Mouse (Mus musculus): Measurements from ENCODE around the gene Mtch1. TPM values are rescaled to one million over a fixed set of nuclear protein-coding genes. Genes with fewer than 3 reads are reported as not detected.
"Not testable (repeated sequence)": the region's sequence is repeated elsewhere in the genome, so short reads cannot be mapped to it uniquely, and the experiment has no call there.

Mtch1 gene
- polyA plus RNA-seq, 1 experiment = 741 TPM

GRCm38 (mm10) chr17:29358928-29359327, 11.2 kb upstream of the Mtch1 start:
- H3K27me3 ChIP-seq (ENCODE audit: control insufficient read depth, insufficient read depth, insufficient read length) = no peaks in the 10 kb centered on the region
- no peaks in the 10 kb centered on the region for H3K79me2 ChIP-seq (ENCODE audit: control insufficient read depth, insufficient read depth)
- no peak overlapping the region for H3K4me2 ChIP-seq (ENCODE audit: low read depth)
- TF ChIP-seq MYOD1 (IDR thresholded peaks at IDR 0.05; ENCODE audit: control insufficient read depth in 1 of 3, insufficient read length in 2 of 3, low read depth in 2 of 3) = no peak
- no peak for TF ChIP-seq MAX (IDR thresholded peaks at IDR 0.05; ENCODE audit: low read depth)
- TF ChIP-seq POLR2A (IDR thresholded peaks at IDR 0.05; ENCODE audit: insufficient read length, low read depth) = no peak
- TF ChIP-seq TCF12 (IDR thresholded peaks at IDR 0.05; ENCODE audit: insufficient read depth, poor library complexity, severe bottlenecking) = no peak
- TF ChIP-seq TCF3 (IDR thresholded peaks at IDR 0.05; ENCODE audit: insufficient read length, low read depth) = no peak
- H3ac ChIP-seq (ENCODE audit: control insufficient read depth, insufficient read length) = no peak overlapping the region
- H3K4me3 ChIP-seq = no peak overlapping the region
- no peaks in the 10 kb centered on the region for H3K36me3 ChIP-seq (ENCODE audit: control insufficient read depth, insufficient read depth)

- no peak for TF ChIP-seq POLR2A (IDR thresholded peaks at IDR 0.05; ENCODE audit: insufficient read length, low read depth)
- TF ChIP-seq SRF (IDR thresholded peaks at IDR 0.05; ENCODE audit: control insufficient read depth, insufficient read length, low read depth) = no peak
- TF ChIP-seq CEBPB (IDR thresholded peaks at IDR 0.05; ENCODE audit: insufficient read depth, poor library complexity, severe bottlenecking) = no peak
- TF ChIP-seq MAX (IDR thresholded peaks at IDR 0.05; ENCODE audit: low read depth) = no peak
- no peak for TF ChIP-seq TCF3 (IDR thresholded peaks at IDR 0.05; ENCODE audit: insufficient read length, low read depth)
- TF ChIP-seq REST (IDR thresholded peaks at IDR 0.05; ENCODE audit: insufficient read depth, insufficient read length) = no peak
- TF ChIP-seq MYOG (IDR thresholded peaks at IDR 0.05; ENCODE audit: control insufficient read depth in 1 of 3, insufficient read depth in 1 of 3, insufficient read length in 2 of 3, low read depth in 2 of 3) = no peak
- TF ChIP-seq E2F4 (IDR thresholded peaks at IDR 0.05; ENCODE audit: insufficient read depth) = no peak
- no peak for TF ChIP-seq TCF12 (IDR thresholded peaks at IDR 0.05; ENCODE audit: insufficient read depth, poor library complexity, severe bottlenecking)
- no peak for TF ChIP-seq POLR2AphosphoS2 (IDR thresholded peaks at IDR 0.05; ENCODE audit: insufficient read length, low read depth)
- TF ChIP-seq MYOD1 (IDR thresholded peaks at IDR 0.05; ENCODE audit: control insufficient read depth in 1 of 3, insufficient read length in 2 of 3, low read depth in 2 of 3) = no peak
- TF ChIP-seq USF1 (IDR thresholded peaks at IDR 0.05; ENCODE audit: low read depth) = no peak
- Histone ChIP-seq H3ac (ENCODE audit: control insufficient read depth, insufficient read length) (no peak overlapping the region), H3K79me2 (ENCODE audit: control insufficient read depth, insufficient read depth) (no peaks in the 10 kb centered on the region), H3K27me3 (ENCODE audit: control insufficient read depth, insufficient read depth, insufficient read length) (no peaks in the 10 kb centered on the region), H3K4me2 (ENCODE audit: low read depth) (peak overlapping the region; percentile 69), H3K4me3 (no peak overlapping the region), H3K36me3 (ENCODE audit: control insufficient read depth, insufficient read depth) (no peaks in the 10 kb centered on the region)
Measured at GRCm38 (mm10) chr17:29356882-29357281, 9.1 kb upstream of the Mtch1 start.

DNA sequence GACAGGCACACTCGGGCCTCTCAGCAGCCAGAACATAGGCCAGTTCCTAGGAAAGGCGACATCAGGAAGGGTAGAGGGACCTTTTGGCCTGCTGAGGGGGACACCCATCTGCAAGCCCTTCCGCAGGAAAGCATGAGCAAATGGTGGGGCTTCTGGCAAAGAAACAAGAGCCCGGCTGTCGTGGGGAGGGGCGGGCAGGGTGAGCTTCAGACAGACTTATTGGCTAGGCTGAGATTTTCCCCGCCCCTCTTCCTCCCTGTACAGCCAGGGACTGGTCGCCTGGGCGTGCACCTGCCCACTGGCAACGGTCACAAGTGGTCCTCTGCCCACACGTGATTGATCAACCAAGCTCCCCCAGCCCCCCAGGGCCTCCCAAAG, 8.7 kb upstream of the Mtch1 start:
- H3K79me2 ChIP-seq (ENCODE audit: control insufficient read depth, insufficient read depth) = no peaks in the 10 kb centered on the region
- H3K27me3 ChIP-seq (ENCODE audit: control insufficient read depth, insufficient read depth, insufficient read length) = no peaks in the 10 kb centered on the region
- peak overlapping the region; percentile 69 for H3K4me2 ChIP-seq (ENCODE audit: low read depth)
- H3ac ChIP-seq (ENCODE audit: control insufficient read depth, insufficient read length) = no peak overlapping the region
- no peak overlapping the region for H3K4me3 ChIP-seq
- peak; percentile 15 for TF ChIP-seq POLR2A (IDR thresholded peaks at IDR 0.05; ENCODE audit: insufficient read length, low read depth)
- peak; percentile 43 for TF ChIP-seq USF1 (IDR thresholded peaks at IDR 0.05; ENCODE audit: low read depth)
- TF ChIP-seq SRF (IDR thresholded peaks at IDR 0.05; ENCODE audit: control insufficient read depth, insufficient read length, low read depth) = no peak
- TF ChIP-seq MYOG (IDR thresholded peaks at IDR 0.05; ENCODE audit: control insufficient read depth in 1 of 3, insufficient read depth in 1 of 3, insufficient read length in 2 of 3, low read depth in 2 of 3) = peak in 2 of 3 experiments; percentile 54 to 57
- TF ChIP-seq MYOD1 (IDR thresholded peaks at IDR 0.05; ENCODE audit: control insufficient read depth in 1 of 3, insufficient read length in 2 of 3, low read depth in 2 of 3) = peak in 2 of 3 experiments; percentile 55 to 66
- no peaks in the 10 kb centered on the region for H3K36me3 ChIP-seq (ENCODE audit: control insufficient read depth, insufficient read depth)

- no peaks in the 10 kb centered on the region for H3K36me3 ChIP-seq (ENCODE audit: control insufficient read depth, insufficient read depth)
- no peaks in the 10 kb centered on the region for H3K27me3 ChIP-seq (ENCODE audit: control insufficient read depth, insufficient read depth, insufficient read length)
- H3K4me2 ChIP-seq (ENCODE audit: low read depth) = peak overlapping the region; percentile 69
- H3K4me3 ChIP-seq = no peak overlapping the region
- TF ChIP-seq POLR2A (IDR thresholded peaks at IDR 0.05; ENCODE audit: insufficient read length, low read depth) (no peak), USF1 (IDR thresholded peaks at IDR 0.05; ENCODE audit: low read depth) (no peak), REST (IDR thresholded peaks at IDR 0.05; ENCODE audit: insufficient read depth, insufficient read length) (no peak), TCF3 (IDR thresholded peaks at IDR 0.05; ENCODE audit: insufficient read length, low read depth) (no peak), SRF (IDR thresholded peaks at IDR 0.05; ENCODE audit: control insufficient read depth, insufficient read length, low read depth) (no peak), TCF12 (IDR thresholded peaks at IDR 0.05; ENCODE audit: insufficient read depth, poor library complexity, severe bottlenecking) (peak; percentile 39), E2F4 (IDR thresholded peaks at IDR 0.05; ENCODE audit: insufficient read depth) (no peak), MYOG (IDR thresholded peaks at IDR 0.05; ENCODE audit: control insufficient read depth in 1 of 3, insufficient read depth in 1 of 3, insufficient read length in 2 of 3, low read depth in 2 of 3) (peak in 2 of 3 experiments; percentile 27 to 35), POLR2AphosphoS2 (IDR thresholded peaks at IDR 0.05; ENCODE audit: insufficient read length, low read depth) (no peak), CEBPB (IDR thresholded peaks at IDR 0.05; ENCODE audit: insufficient read depth, poor library complexity, severe bottlenecking) (no peak; the same call in 1 of the 2 replicates), MYOD1 (IDR thresholded peaks at IDR 0.05; ENCODE audit: control insufficient read depth in 1 of 3, insufficient read length in 2 of 3, low read depth in 2 of 3) (peak in 2 of 3 experiments; percentile 41 to 56), MAX (IDR thresholded peaks at IDR 0.05; ENCODE audit: low read depth) (no peak)
- no peaks in the 10 kb centered on the region for H3K79me2 ChIP-seq (ENCODE audit: control insufficient read depth, insufficient read depth)
- no peak overlapping the region for H3ac ChIP-seq (ENCODE audit: control insufficient read depth, insufficient read length)
Measured at GRCm38 (mm10) chr17:29355841-29356478, 8.2 kb upstream of the Mtch1 start.

GRCm38 (mm10) chr17:29355461-29355840, 7.7 kb upstream of the Mtch1 start:
- Histone ChIP-seq H3K36me3 (ENCODE audit: control insufficient read depth, insufficient read depth) (no peaks in the 10 kb centered on the region), H3ac (ENCODE audit: control insufficient read depth, insufficient read length) (no peak overlapping the region), H3K4me2 (ENCODE audit: low read depth) (peak overlapping the region; percentile 69), H3K79me2 (ENCODE audit: control insufficient read depth, insufficient read depth) (no peaks in the 10 kb centered on the region), H3K4me3 (no peak overlapping the region), H3K27me3 (ENCODE audit: control insufficient read depth, insufficient read depth, insufficient read length) (no peaks in the 10 kb centered on the region)
- TF ChIP-seq MYOG (IDR thresholded peaks at IDR 0.05; ENCODE audit: control insufficient read depth in 1 of 3, insufficient read depth in 1 of 3, insufficient read length in 2 of 3, low read depth in 2 of 3) (no peak), POLR2A (IDR thresholded peaks at IDR 0.05; ENCODE audit: insufficient read length, low read depth) (no peak)

- not testable (repeated sequence) for H3K36me3 ChIP-seq (ENCODE audit: control insufficient read depth, insufficient read depth); H3K4me3 ChIP-seq; H3ac ChIP-seq (ENCODE audit: control insufficient read depth, insufficient read length); H3K4me2 ChIP-seq (ENCODE audit: low read depth); H3K27me3 ChIP-seq (ENCODE audit: control insufficient read depth, insufficient read depth, insufficient read length)
- peaks cover 15% of the 10 kb centered on the region for H3K79me2 ChIP-seq (ENCODE audit: control insufficient read depth, insufficient read depth)
Measured at GRCm38 (mm10) chr17:29351056-29351455, 3.3 kb upstream of the Mtch1 start.

Measured in myocyte (in vitro differentiated cells).